Mouse (Mus musculus): ENCODE data around the gene Ppp2r3a.

GRCm38 (mm10) chr9:101261443-101261842 lies 9.8 kb upstream of the Ppp2r3a start:
- no peak for TF ChIP-seq CTCF (IDR thresholded peaks at IDR 0.05; ENCODE audit: low read depth, low read length)
- TF ChIP-seq POLR2A (IDR thresholded peaks at IDR 0.05; ENCODE audit: extremely low read depth, insufficient read depth, low read length) = no peak

Data from liver, adult 2 months (tissue).